Mouse (Mus musculus) thymus, adult 2 months (tissue): ENCODE results near the gene Atp2c2. TPM values are rescaled to one million over a fixed set of nuclear protein-coding genes. Genes with fewer than 3 reads are reported as not detected.
A peak's percentile ranks its signal among the peaks of the same experiment; 100 is the strongest.

ENCODE experiments used
- DNase-seq: peaks from one replicate; pipeline ENCODE4 v3.0.0; 2021
- H3K27ac ChIP-seq: fragments of 200-500 bp; 2 replicates; pipeline ENCODE4 v1.5.1; 2012; ENCODE audit warnings: low read length, control low read depth; ENCODE audit not compliant: control insufficient read depth, insufficient read depth
- H3K27me3 ChIP-seq: fragments of 200-500 bp; 2 replicates; pipeline ENCODE4 v1.6.1; 2012; ENCODE audit warnings: mild to moderate bottlenecking, low read length, moderate library complexity, mixed read lengths; ENCODE audit not compliant: control insufficient read depth, insufficient read depth
- H3K36me3 ChIP-seq: fragments of 200-500 bp; 2 replicates; pipeline ENCODE4 v1.6.1; 2012; ENCODE audit warnings: mild to moderate bottlenecking, low read length, moderate library complexity; ENCODE audit not compliant: control insufficient read depth, insufficient read depth
- H3K4me1 ChIP-seq: fragments of 200-500 bp; replicated peaks from 2 replicates; pipeline ENCODE4 v1.6.1; 2012; ENCODE audit warnings: low read length; ENCODE audit not compliant: control insufficient read depth, insufficient read depth
- H3K4me3 ChIP-seq: fragments of 200-500 bp; 2 replicates; pipeline ENCODE4 v1.5.1; 2012; ENCODE audit warnings: mild to moderate bottlenecking, low read length, control low read depth, moderate library complexity; ENCODE audit not compliant: control insufficient read depth, insufficient read depth
- CTCF ChIP-seq: fragments of 200-500 bp; IDR thresholded peaks from 2 replicates; pipeline ENCODE4 v1.5.1; 2012; ENCODE audit warnings: mild to moderate bottlenecking, control low read depth, low read length, moderate library complexity, borderline replicate concordance; ENCODE audit not compliant: control insufficient read depth, poor library complexity, insufficient read depth; ENCODE audit errors: extremely low read depth
- POLR2A ChIP-seq: fragments of 200-500 bp; IDR thresholded peaks from 2 replicates; pipeline ENCODE4 v1.6.1; 2012; ENCODE audit warnings: mild to moderate bottlenecking, low read length, control low read depth, moderate library complexity; ENCODE audit not compliant: control insufficient read depth, poor library complexity, insufficient read depth; ENCODE audit errors: extremely low read depth
- WGBS: fragments of 180-500 bp; shearing (Covaris S2); methylation state at CpG from one replicate; pipeline ENCODE4 v1.1.7; 2018; 5-methylcytosine and 5-hydroxymethylcytosine counted together
- polyA plus RNA-seq: library from polyadenylated mRNA; depleted of rRNA; stranded (reverse); fragments of >200 nt; gene quantifications from 2 replicates; pipeline ENCODE4 v1.2.3, GENCODE M21; 2012

The Atp2c2 gene
- polyA plus RNA-seq, 1 experiment = 0.16 TPM

GRCm38 (mm10) chr8:119785764-119786405 lies 86.1 kb downstream of the Atp2c2 start:
- no peaks in the 10 kb centered on the region for H3K36me3 ChIP-seq
- no peak overlapping the region for H3K4me3 ChIP-seq
- H3K4me1 ChIP-seq = peaks cover 70% of the 10 kb centered on the region
- 69% methylated on average over 18 of the region's 18 CpGs for WGBS
- H3K27me3 ChIP-seq = no peaks in the 10 kb centered on the region
- TF ChIP-seq CTCF = no peak
- TF ChIP-seq POLR2A = no peak
- no peak overlapping the region for H3K27ac ChIP-seq
- peak; percentile 22 for DNase-seq

GRCm38 (mm10) chr8:119786871-119787270 lies 87.1 kb downstream of the Atp2c2 start:
- Histone ChIP-seq H3K4me3 (no peak overlapping the region), H3K27me3 (no peaks in the 10 kb centered on the region), H3K36me3 (no peaks in the 10 kb centered on the region), H3K27ac (no peak overlapping the region), H3K4me1 (peaks cover 74% of the 10 kb centered on the region)
- no peak for DNase-seq
- TF ChIP-seq CTCF = no peak
- no peak for TF ChIP-seq POLR2A
- 52% methylated on average over 3 of the region's 3 CpGs for WGBS

- no peaks in the 10 kb centered on the region for H3K27me3 ChIP-seq
- peaks cover 77% of the 10 kb centered on the region for H3K4me1 ChIP-seq
Measured at GRCm38 (mm10) chr8:119787341-119787740, 87.5 kb downstream of the Atp2c2 start.

GRCm38 (mm10) chr8:119788607-119789381 lies 89.0 kb downstream of the Atp2c2 start:
- no peak overlapping the region for H3K4me3 ChIP-seq
- peak overlapping the region; percentile 60; the same call in 1 of the 2 replicates for H3K27ac ChIP-seq
- peaks cover 67% of the 10 kb centered on the region for H3K4me1 ChIP-seq
- DNase-seq = no peak
- no peaks in the 10 kb centered on the region for H3K27me3 ChIP-seq
- no peak for TF ChIP-seq POLR2A
- TF ChIP-seq CTCF = no peak
- H3K36me3 ChIP-seq = no peaks in the 10 kb centered on the region
- 94% methylated on average over 9 of the region's 9 CpGs for WGBS

More at GRCm38 (mm10) chr8:119787341-119787740, 87.5 kb downstream of the Atp2c2 start:
- Histone ChIP-seq H3K36me3 (no peaks in the 10 kb centered on the region), H3K27ac (peak overlapping the region; percentile 14; the same call in 1 of the 2 replicates), H3K4me3 (no peak overlapping the region)
- 18% methylated on average over 4 of the region's 4 CpGs for WGBS
- no peak for DNase-seq
- TF ChIP-seq POLR2A (no peak), CTCF (no peak)

- Histone ChIP-seq H3K27ac (peak overlapping the region; percentile 60; the same call in 1 of the 2 replicates), H3K4me3 (no peak overlapping the region), H3K4me1 (peaks cover 59% of the 10 kb centered on the region), H3K27me3 (no peaks in the 10 kb centered on the region; the same call in 1 of the 2 replicates), H3K36me3 (no peaks in the 10 kb centered on the region)
- no peak for DNase-seq
- TF ChIP-seq CTCF (no peak), POLR2A (no peak)
- WGBS = 69% methylated on average over 7 of the region's 7 CpGs
Measured at GRCm38 (mm10) chr8:119789581-119789980, 89.8 kb downstream of the Atp2c2 start.

GRCm38 (mm10) chr8:119791804-119792704 lies 92.2 kb downstream of the Atp2c2 start:
- 78% methylated on average over 16 of the region's 16 CpGs for WGBS
- no peak overlapping the region for H3K27ac ChIP-seq
- H3K4me3 ChIP-seq = no peak overlapping the region
- no peak for TF ChIP-seq POLR2A
- no peak for TF ChIP-seq CTCF
- H3K36me3 ChIP-seq = no peaks in the 10 kb centered on the region
- H3K4me1 ChIP-seq = peaks cover 38% of the 10 kb centered on the region
- no peak for DNase-seq
- no peaks in the 10 kb centered on the region; the same call in 1 of the 2 replicates for H3K27me3 ChIP-seq
